Mouse (Mus musculus) spleen, postnatal 36 days (tissue): ENCODE data around the gene Actl7b.

Experiments
- DNase-seq, 2 experiments: peaks; one replicate each; pipeline ENCODE4 v3.0.0; 2022; ENCODE audit warnings: low spot score in 2 of 2, mixed read lengths in 1 of 2

Gene Actl7b

GRCm38 (mm10) chr4:56713155-56713554 is 28.1 kb downstream of the Actl7b start:
- DNase-seq = no peak

GRCm38 (mm10) chr4:56702234-56702633 is 39.0 kb downstream of the Actl7b start:
- DNase-seq = no peak

GRCm38 (mm10) chr4:56698671-56699070 is 42.6 kb downstream of the Actl7b start:
- DNase-seq = no peak

- DNase-seq = no peak
Observed at GRCm38 (mm10) chr4:56696401-56696800, 44.8 kb downstream of the Actl7b start.
